Mouse (Mus musculus): ENCODE results near the gene Atp1a4. TPM values are rescaled to one million over a fixed set of nuclear protein-coding genes. Genes with fewer than 3 reads are reported as not detected.
A peak's percentile ranks its signal among the peaks of the same experiment; 100 is the strongest.

Gene Atp1a4
- polyA plus RNA-seq, 2 experiments: 0.03 TPM; not detected in 1

GRCm38 (mm10) chr1:172186401-172187289 is 71.6 kb downstream of the Atp1a4 start:
- no peaks in the 10 kb centered on the region for H3K9me3 ChIP-seq (ENCODE audit: control insufficient read depth, low read length)
- no peak for TF ChIP-seq POLR2A (IDR thresholded peaks at IDR 0.05; ENCODE audit: borderline replicate concordance, extremely low read depth, insufficient read depth, insufficient read length)
- DNase-seq (ENCODE audit: low spot score) (no peak), ATAC-seq (ENCODE audit: low FRiP score, low read depth) (no peak)
- no peaks in the 10 kb centered on the region for H3K27me3 ChIP-seq (ENCODE audit: control insufficient read depth, insufficient read depth, low read length)
- 90% methylated on average over 10 of the region's 10 CpGs for WGBS
- H3K4me3 ChIP-seq (replicated peaks; ENCODE audit: low read length): no peak overlapping the region
- H3K9ac ChIP-seq (ENCODE audit: low read depth, low read length, severe bottlenecking): no peak overlapping the region
- H3K27ac ChIP-seq (replicated peaks; ENCODE audit: low read depth, low read length): no peak overlapping the region
- no peaks in the 10 kb centered on the region for H3K4me1 ChIP-seq (ENCODE audit: control insufficient read depth, insufficient read depth, low read length)
- H3K36me3 ChIP-seq (ENCODE audit: control insufficient read depth, insufficient read depth, low read length): peaks cover 80% of the 10 kb centered on the region
- no peak overlapping the region for H3K4me2 ChIP-seq (replicated peaks; ENCODE audit: low read depth, low read length, severe bottlenecking)

DNA sequence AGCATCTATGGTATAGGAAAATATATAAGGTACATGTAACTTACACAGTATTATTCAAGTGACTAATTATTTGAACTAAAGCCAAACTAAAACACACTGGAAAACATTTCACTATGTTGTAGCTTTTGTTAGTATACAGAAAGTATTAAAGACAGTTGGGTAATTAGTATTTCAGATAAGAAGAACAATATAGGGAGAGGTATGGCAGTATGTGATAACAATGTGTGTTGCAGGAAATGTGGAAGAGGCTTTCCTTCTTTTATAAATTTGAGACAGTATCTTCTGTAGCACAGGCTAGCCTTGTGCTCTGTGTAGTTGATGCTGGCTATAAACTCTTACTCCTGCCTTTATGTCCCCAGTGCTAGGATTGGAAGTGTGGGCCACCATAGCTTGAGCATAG is 74.3 kb downstream of the Atp1a4 start:
- H3K4me3 ChIP-seq (replicated peaks; ENCODE audit: low read length): no peak overlapping the region
- ATAC-seq (ENCODE audit: low FRiP score, low read depth): no peak
- no peak overlapping the region for H3K9ac ChIP-seq (ENCODE audit: low read depth, low read length, severe bottlenecking)
- H3K4me2 ChIP-seq (replicated peaks; ENCODE audit: low read depth, low read length, severe bottlenecking): no peak overlapping the region
- no peaks in the 10 kb centered on the region for H3K4me1 ChIP-seq (ENCODE audit: control insufficient read depth, insufficient read depth, low read length)
- peaks cover 85% of the 10 kb centered on the region for H3K36me3 ChIP-seq (ENCODE audit: control insufficient read depth, insufficient read depth, low read length)
- H3K27ac ChIP-seq (replicated peaks; ENCODE audit: low read depth, low read length): no peak overlapping the region
- no peak for TF ChIP-seq POLR2A (IDR thresholded peaks at IDR 0.05; ENCODE audit: borderline replicate concordance, extremely low read depth, insufficient read depth, insufficient read length)
- DNase-seq (ENCODE audit: low spot score): no peak
- H3K9me3 ChIP-seq (ENCODE audit: control insufficient read depth, low read length): no peaks in the 10 kb centered on the region
- no peaks in the 10 kb centered on the region for H3K27me3 ChIP-seq (ENCODE audit: control insufficient read depth, insufficient read depth, low read length)

DNA sequence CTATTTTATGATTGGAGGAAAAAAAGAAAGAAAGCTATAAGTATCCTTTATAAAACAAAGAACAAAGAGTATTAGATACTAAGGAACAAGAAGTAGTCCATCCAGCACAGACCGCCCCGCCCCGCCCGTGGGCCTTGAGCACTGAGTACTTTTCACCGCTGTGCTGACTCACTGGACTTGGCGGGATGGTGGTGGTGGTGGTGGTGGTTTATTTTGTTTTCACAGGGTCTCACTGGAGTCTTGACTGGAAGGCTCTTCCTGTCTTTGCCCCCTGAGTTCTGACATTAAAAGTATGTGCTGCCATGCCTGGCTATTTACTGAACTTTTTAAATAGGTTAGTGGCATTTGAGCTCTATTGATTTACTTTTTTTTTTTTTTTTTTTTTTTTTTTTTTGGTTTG is 75.2 kb downstream of the Atp1a4 start:
- no peak for TF ChIP-seq POLR2A (IDR thresholded peaks at IDR 0.05; ENCODE audit: borderline replicate concordance, extremely low read depth, insufficient read depth, insufficient read length)
- H3K4me1 ChIP-seq (ENCODE audit: control insufficient read depth, insufficient read depth, low read length): no peaks in the 10 kb centered on the region
- H3K36me3 ChIP-seq (ENCODE audit: control insufficient read depth, insufficient read depth, low read length): peaks cover 83% of the 10 kb centered on the region
- H3K27ac ChIP-seq (replicated peaks; ENCODE audit: low read depth, low read length): no peak overlapping the region
- no peak for ATAC-seq (ENCODE audit: low FRiP score, low read depth)
- WGBS: 98% methylated on average over 6 of the region's 6 CpGs
- H3K4me2 ChIP-seq (replicated peaks; ENCODE audit: low read depth, low read length, severe bottlenecking): no peak overlapping the region
- DNase-seq (ENCODE audit: low spot score): no peak
- H3K27me3 ChIP-seq (ENCODE audit: control insufficient read depth, insufficient read depth, low read length): no peaks in the 10 kb centered on the region
- no peak overlapping the region for H3K9ac ChIP-seq (ENCODE audit: low read depth, low read length, severe bottlenecking)
- no peak overlapping the region for H3K4me3 ChIP-seq (replicated peaks; ENCODE audit: low read length)
- no peaks in the 10 kb centered on the region for H3K9me3 ChIP-seq (ENCODE audit: control insufficient read depth, low read length)

GRCm38 (mm10) chr1:172181777-172182176 is 76.4 kb downstream of the Atp1a4 start:
- Histone ChIP-seq H3K27ac (replicated peaks; ENCODE audit: low read depth, low read length) (no peak overlapping the region), H3K27me3 (ENCODE audit: control insufficient read depth, insufficient read depth, low read length) (no peaks in the 10 kb centered on the region), H3K4me1 (ENCODE audit: control insufficient read depth, insufficient read depth, low read length) (no peaks in the 10 kb centered on the region), H3K9ac (ENCODE audit: low read depth, low read length, severe bottlenecking) (no peak overlapping the region), H3K4me2 (replicated peaks; ENCODE audit: low read depth, low read length, severe bottlenecking) (no peak overlapping the region), H3K36me3 (ENCODE audit: control insufficient read depth, insufficient read depth, low read length) (peaks cover 80% of the 10 kb centered on the region), H3K4me3 (replicated peaks; ENCODE audit: low read length) (no peak overlapping the region), H3K9me3 (ENCODE audit: control insufficient read depth, low read length) (no peaks in the 10 kb centered on the region)
- WGBS: 92% methylated on average over 3 of the region's 3 CpGs
- no peak for TF ChIP-seq POLR2A (IDR thresholded peaks at IDR 0.05; ENCODE audit: borderline replicate concordance, extremely low read depth, insufficient read depth, insufficient read length)
- no peak for ATAC-seq (ENCODE audit: low FRiP score, low read depth)
- DNase-seq (ENCODE audit: low spot score): no peak

GRCm38 (mm10) chr1:172180881-172181280 is 77.3 kb downstream of the Atp1a4 start:
- 65% methylated on average over 4 of the region's 4 CpGs for WGBS
- Histone ChIP-seq H3K4me2 (replicated peaks; ENCODE audit: low read depth, low read length, severe bottlenecking) (no peak overlapping the region), H3K9ac (ENCODE audit: low read depth, low read length, severe bottlenecking) (no peak overlapping the region), H3K4me1 (ENCODE audit: control insufficient read depth, insufficient read depth, low read length) (no peaks in the 10 kb centered on the region), H3K27ac (replicated peaks; ENCODE audit: low read depth, low read length) (no peak overlapping the region), H3K27me3 (ENCODE audit: control insufficient read depth, insufficient read depth, low read length) (no peaks in the 10 kb centered on the region), H3K36me3 (ENCODE audit: control insufficient read depth, insufficient read depth, low read length) (peaks cover 79% of the 10 kb centered on the region), H3K4me3 (replicated peaks; ENCODE audit: low read length) (no peak overlapping the region), H3K9me3 (ENCODE audit: control insufficient read depth, low read length) (no peaks in the 10 kb centered on the region)
- DNase-seq (ENCODE audit: low spot score) (peak; percentile 23), ATAC-seq (ENCODE audit: low FRiP score, low read depth) (no peak)
- TF ChIP-seq POLR2A (IDR thresholded peaks at IDR 0.05; ENCODE audit: borderline replicate concordance, extremely low read depth, insufficient read depth, insufficient read length): no peak

All from limb, embryonic 14.5 days (tissue).